Mouse (Mus musculus) T-helper 2 cell (primary cell): ENCODE measurements around the gene Cmss1.

Experiments
- in situ Hi-C: fragments of 300-600 bp; cut with MboI, MseI; formaldehyde crosslinking; loops from one replicate; pipeline ENCODE4 v1.15.1; 2025; ENCODE audit warnings: high pct_unique_total_duplicates

The Cmss1 gene

DNA sequence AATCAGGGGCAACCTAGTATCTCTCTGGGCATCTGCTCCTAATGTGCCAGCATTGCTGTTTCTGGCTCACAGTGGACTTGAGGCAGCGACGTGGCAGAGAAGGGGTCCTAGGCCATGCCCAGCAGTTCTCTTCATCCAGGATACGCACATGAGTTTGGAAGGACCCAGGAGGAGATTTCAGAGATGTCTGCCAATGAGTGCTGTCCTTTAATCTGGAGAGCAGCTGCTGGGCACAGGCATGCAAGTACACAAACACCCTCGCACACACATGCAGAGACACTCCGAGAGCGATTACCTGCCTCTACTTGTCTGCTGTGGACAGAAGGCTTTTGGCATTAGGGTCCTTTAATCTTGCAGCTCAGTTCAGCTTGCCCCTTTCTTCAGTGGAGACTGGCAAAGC lies 253.9 kb downstream of the Cmss1 start, which contains the start of gene Filip1l:
TSS of gene Filip1l (plus strand) at position 343 of the 400 bp plus-strand sequence.
- in situ Hi-C loops, result no loop called here

- in situ Hi-C loops, result no loop called here
Measured at GRCm38 (mm10) chr16:57349689-57350088, 257.0 kb downstream of the Cmss1 start.

DNA sequence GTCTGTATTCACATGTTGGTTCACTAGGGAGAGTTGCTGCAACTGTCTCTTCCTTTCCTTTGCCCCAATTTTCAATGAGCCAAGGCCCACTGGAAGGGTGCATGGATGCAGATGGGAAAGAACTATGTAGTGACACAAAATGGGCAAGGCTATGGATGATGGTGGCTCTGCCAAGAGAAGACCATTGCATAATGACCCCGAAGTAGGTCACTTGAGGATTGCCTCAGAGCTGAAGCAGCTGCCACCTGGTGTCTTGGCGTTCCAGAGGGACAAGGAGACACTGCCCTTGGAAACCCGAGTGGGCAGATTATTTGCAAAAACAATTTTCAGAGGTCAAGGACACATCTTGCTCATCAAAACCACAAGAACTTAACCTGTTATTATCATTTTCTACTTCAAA lies 257.6 kb downstream of the Cmss1 start:
- in situ Hi-C loops, result no loop called here

DNA sequence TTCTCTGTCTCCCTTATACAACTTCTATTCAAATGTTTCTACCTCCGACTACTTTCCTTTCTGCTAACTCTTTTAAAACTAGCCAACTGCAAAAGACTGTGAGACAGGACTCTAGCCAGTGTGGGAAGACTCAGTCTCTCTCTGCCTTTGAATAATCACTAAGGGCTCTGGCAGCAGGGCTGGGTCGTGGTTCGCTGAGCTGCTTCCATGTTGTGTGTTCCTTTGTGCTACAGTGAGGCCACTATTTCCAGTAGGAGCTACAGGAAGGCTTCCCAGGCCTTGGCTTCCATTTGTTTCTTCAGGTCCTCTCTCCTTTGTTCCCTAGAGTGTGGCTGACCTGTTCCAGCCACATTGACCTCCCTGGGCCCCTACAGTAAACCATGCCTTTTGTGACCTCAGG lies 260.4 kb downstream of the Cmss1 start:
- in situ Hi-C loops, result no loop called here

- in situ Hi-C loops, result no loop called here
Measured at GRCm38 (mm10) chr16:57340613-57340898, 266.1 kb downstream of the Cmss1 start.

GRCm38 (mm10) chr16:57339765-57340612 lies 266.7 kb downstream of the Cmss1 start:
- in situ Hi-C loops, result no loop called here

DNA sequence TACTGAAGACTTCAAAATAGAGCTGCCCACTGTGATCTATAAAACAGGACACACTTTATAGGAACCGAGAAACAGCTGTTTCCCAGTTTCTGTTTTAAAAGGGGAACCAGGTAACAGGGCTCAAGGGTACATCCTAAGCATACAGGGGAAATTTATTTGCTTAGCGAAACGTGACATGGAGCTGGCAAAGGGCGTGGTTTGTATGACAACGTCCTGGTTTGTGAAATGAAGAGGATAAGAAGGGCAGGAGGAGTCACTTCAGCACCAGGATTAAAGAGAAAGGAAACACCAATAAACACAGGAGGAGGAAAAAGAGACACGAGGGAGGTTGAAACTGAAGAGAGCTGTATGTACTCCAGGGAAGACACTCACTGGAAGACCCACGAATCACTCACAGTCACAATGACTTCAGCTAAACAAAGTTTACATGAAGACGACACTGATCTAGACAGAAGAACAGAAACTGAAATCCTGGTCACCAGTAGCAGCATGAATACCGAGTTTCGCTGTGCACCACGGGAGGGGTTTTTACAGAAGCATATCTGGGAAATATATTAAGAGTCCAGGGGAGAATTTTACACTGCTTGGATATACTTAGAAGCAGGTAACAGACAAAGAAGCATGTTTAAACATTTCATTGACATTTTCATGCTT lies 269.8 kb downstream of the Cmss1 start:
- in situ Hi-C loops, result no loop called here

DNA sequence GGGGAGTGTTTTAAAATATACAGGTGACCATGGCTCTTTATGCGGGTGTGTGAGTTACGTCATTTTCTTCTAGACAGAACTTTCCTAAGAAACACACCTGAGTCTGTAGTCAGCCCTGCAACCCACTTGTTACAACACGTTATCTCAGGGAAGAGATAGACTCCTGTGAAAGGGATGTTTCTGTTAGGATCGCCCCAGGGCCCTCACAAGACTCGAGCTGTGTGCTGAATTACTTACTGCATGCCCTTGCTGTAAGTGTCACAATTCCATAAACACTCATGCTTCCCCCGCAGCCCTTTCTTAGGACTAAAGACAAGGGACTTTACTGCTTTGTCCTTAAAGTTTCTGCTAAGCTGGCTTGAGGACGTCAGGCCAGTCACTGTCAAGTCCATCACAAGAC lies 274.4 kb downstream of the Cmss1 start:
- in situ Hi-C loops, result no loop called here

- in situ Hi-C loops, result no loop called here
Measured at GRCm38 (mm10) chr16:57330111-57330510, 276.6 kb downstream of the Cmss1 start.

DNA sequence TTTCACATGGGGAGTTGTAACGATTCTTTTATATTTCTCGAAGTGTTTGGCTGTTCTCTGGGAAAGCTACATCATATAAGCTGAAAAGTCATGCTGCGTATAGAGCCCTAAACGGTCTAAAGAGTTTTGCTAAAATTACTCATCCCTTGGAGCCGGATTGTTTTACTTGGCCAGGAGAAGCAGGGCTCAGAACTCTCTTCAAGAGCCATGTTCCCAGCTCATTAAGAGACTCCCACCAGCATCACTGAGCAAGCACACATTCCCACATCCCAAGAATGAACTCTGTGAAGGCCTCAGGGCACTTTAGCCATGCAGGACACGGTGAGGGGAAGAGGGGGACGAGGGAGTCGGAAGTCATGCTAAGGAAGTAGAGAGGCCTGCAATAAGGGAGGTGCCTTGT lies 277.6 kb downstream of the Cmss1 start:
- in situ Hi-C loops, result no loop called here

GRCm38 (mm10) chr16:57326996-57327395 lies 279.7 kb downstream of the Cmss1 start:
- in situ Hi-C loops, result no loop called here

- in situ Hi-C loops, result no loop called here
Measured at GRCm38 (mm10) chr16:57319284-57320124, 287.2 kb downstream of the Cmss1 start.

GRCm38 (mm10) chr16:57318637-57319125 lies 288.0 kb downstream of the Cmss1 start:
- in situ Hi-C loops, result no loop called here

DNA sequence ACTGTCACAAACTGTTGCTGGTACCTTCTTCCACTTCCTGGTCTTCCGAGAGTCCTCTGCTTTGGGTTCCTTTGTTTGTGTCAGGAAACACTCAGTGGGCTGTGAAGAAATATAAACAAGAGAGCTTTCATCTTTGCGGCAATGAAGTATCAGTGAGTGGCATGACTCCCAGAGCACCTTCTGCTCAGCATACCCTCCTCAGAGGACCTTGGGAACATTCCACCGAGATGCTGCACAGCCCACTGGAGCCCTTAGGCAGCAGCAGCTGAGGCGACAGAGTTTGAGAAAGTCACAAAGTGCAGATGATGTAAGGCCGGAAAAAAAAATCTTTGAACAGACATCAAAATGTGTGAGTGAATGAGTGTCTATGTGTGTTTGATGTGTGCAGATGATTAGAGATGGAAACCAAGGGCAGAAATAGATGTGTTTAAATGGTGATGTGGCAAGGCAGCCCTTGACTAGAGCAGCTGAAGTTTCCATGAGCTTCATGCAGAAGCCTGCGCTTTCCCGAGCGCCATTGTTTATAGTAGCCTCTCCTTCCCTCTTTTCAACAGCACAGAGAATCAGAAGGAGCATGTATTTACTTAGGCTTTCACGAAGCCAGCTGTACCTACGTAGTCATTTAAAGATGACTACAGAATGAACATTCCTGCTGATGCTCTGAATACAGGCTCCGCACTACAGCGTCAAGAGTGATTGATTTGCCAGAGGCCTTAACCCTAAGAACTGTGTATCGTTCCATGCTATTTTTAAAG lies 288.6 kb downstream of the Cmss1 start:
- in situ Hi-C loops, result no loop called here

GRCm38 (mm10) chr16:57317127-57317526 lies 289.5 kb downstream of the Cmss1 start:
- in situ Hi-C loops, result no loop called here

DNA sequence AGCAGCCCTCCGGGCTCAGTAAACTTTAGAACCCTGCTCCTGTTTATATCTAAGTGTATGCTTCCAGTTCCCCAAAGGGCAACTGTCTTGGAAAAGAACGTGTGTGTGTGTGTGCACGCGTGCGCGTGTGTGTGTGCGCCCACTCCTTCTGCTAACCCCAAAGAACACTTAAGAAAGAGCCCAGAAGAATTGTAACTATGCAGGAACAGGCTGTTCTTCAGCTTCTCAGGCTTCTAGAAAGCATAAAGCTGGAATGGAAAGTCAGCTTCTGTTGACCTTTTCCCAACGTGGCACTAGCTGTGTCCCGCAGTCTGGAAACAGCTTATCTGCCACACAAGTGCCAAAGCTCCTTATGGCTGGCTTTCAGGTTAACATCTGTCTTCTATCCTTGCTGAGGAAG lies 291.6 kb downstream of the Cmss1 start:
- in situ Hi-C loops, result no loop called here

GRCm38 (mm10) chr16:57314236-57314635 lies 292.4 kb downstream of the Cmss1 start:
- in situ Hi-C loops, result no loop called here

GRCm38 (mm10) chr16:57313487-57313886 lies 293.2 kb downstream of the Cmss1 start:
- in situ Hi-C loops, result no loop called here

DNA sequence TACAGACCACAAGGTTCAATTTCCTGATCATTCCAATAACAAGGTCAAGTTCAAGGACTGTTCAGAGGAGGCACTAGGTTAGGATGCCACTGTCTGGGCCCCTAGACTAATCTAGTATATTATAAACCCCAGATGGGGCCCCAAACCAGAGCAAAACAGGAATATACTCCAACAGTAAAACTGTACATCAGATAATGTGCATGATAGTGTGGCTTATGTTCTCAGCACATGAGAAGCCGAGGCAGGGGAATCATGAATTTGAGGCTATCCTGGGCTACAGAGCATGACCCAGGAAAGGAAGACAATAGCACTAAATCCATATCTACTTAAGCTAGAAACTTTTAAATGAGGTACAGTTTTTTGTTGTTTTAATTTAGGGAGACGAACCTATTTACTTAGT lies 294.5 kb downstream of the Cmss1 start:
- in situ Hi-C loops, result no loop called here

DNA sequence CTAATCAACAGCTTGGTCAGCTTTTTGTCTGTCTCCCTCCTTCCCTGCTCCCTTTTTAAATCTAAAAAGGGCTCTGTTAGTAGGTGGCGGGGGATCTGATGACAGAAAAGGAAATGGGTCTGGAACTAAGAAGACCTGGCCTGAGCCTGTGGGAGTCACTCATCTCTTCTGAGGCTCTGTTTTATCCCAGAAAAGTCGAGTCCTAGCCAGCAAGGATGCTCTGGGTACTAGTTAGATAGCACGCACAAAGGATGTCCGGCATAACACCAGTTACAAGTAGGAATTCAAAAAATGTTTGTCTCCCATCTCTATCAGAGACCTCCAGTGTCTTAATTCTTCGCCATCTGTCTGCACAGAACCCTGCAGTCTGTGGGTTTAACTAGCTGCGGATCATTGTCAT lies 301.2 kb downstream of the Cmss1 start:
- in situ Hi-C loops, result no loop called here

GRCm38 (mm10) chr16:57303716-57304115 lies 302.9 kb downstream of the Cmss1 start:
- in situ Hi-C loops, result no loop called here
